Mouse (Mus musculus) lung, embryonic 16.5 days (tissue): ENCODE results near the gene Adgrv1. TPM values are rescaled to one million over a fixed set of nuclear protein-coding genes. Genes with fewer than 3 reads are reported as not detected.

Experiments used
- ATAC-seq: fragments of 200-750 bp; cut with Nextera tagmentation; 2 replicates; pipeline ENCODE4 v1.8.0; 2017; ENCODE audit warnings: low read depth, mild to moderate bottlenecking, moderate library complexity
- H3K27ac ChIP-seq: fragments of 300-500 bp; sonication (generic); 2 replicates; pipeline ENCODE4 v1.5.1; 2014; ENCODE audit warnings: mild to moderate bottlenecking, control low read depth, low read length
- H3K27me3 ChIP-seq: fragments of 300-500 bp; sonication (generic); 2 replicates; pipeline ENCODE4 v1.6.1; 2014; ENCODE audit warnings: low read depth, low read length, mixed read lengths; ENCODE audit not compliant: control insufficient read depth, insufficient read depth
- H3K36me3 ChIP-seq: fragments of 300-500 bp; sonication (generic); 2 replicates; pipeline ENCODE4 v1.6.1; 2014; ENCODE audit warnings: low read length; ENCODE audit not compliant: control insufficient read depth, insufficient read depth
- H3K4me1 ChIP-seq: fragments of 300-500 bp; sonication (generic); replicated peaks from 2 replicates; pipeline ENCODE4 v1.6.1; 2014; ENCODE audit warnings: low read length, mixed read lengths; ENCODE audit not compliant: control insufficient read depth, insufficient read depth
- H3K4me2 ChIP-seq: fragments of 300-500 bp; sonication (generic); 2 replicates; pipeline ENCODE4 v1.6.1; 2014; ENCODE audit warnings: low read depth, low read length, control low read depth
- H3K4me3 ChIP-seq: fragments of 300-500 bp; sonication (generic); 2 replicates; pipeline ENCODE4 v1.5.1; 2014; ENCODE audit warnings: mild to moderate bottlenecking, low read length, control low read depth
- H3K9ac ChIP-seq: fragments of 300-500 bp; sonication (generic); 2 replicates; pipeline ENCODE4 v1.6.1; 2014; ENCODE audit warnings: low read length, control low read depth
- H3K9me3 ChIP-seq: fragments of 300-500 bp; sonication (generic); 2 replicates; pipeline ENCODE4 v1.6.1; 2016; ENCODE audit warnings: low read length; ENCODE audit not compliant: control insufficient read depth
- WGBS: fragments of 180-500 bp; shearing (Covaris S2); extraction: QIAGEN DNeasy Blood & Tissue Kit; methylation state at CpG from one replicate; pipeline ENCODE4 v1.1.7; 2014; 5-methylcytosine and 5-hydroxymethylcytosine counted together
- polyA plus RNA-seq: library from polyadenylated mRNA; unstranded; fragments of >200 nt; fragmentation: Nextera tagmentation; extraction: Ambion mirVana; gene quantifications from 2 replicates; pipeline ENCODE4 v1.2.1, GENCODE M21; 2015

Gene Adgrv1
- polyA plus RNA-seq = 1.3 and 1.9 TPM in 2 replicates

- ATAC-seq = peak; percentile 99
- Histone ChIP-seq H3K27ac (no peak within 1 kb of the TSS), H3K4me3 (peak within 1 kb of the TSS; percentile 45), H3K36me3 (no peaks in the 10 kb centered on the region), H3K4me2 (peak within 1 kb of the TSS; percentile 61), H3K9me3 (no peaks in the 10 kb centered on the region), H3K27me3 (peaks cover 20% of the 10 kb centered on the region), H3K9ac (no peak within 1 kb of the TSS; the same call in none of the 2 replicates), H3K4me1 (0 out of 2 replicates have a peak, but pooled peaks cover 2% of the 10 kb centered on the region)
- WGBS = under 1% methylated on average over 41 of the region's 42 CpGs
Observed at GRCm38 (mm10) chr13:81632720-81633415, at the start of gene Adgrv1. TSS of gene Adgrv1 (minus strand) at chr13:81633154.

GRCm38 (mm10) chr13:81675333-81675732 lies 42.4 kb upstream of the Adgrv1 start:
- no peak for ATAC-seq
- 69% methylated on average over 8 of the region's 8 CpGs for WGBS
- H3K36me3 ChIP-seq = peaks cover 8% of the 10 kb centered on the region; the same call in 1 of the 2 replicates

GRCm38 (mm10) chr13:81667713-81668112 lies 34.8 kb upstream of the Adgrv1 start:
- WGBS = 86% methylated on average over 5 of the region's 5 CpGs
- no peak for ATAC-seq
- no peak overlapping the region for H3K27ac ChIP-seq
- peaks cover 3% of the 10 kb centered on the region; the same call in 1 of the 2 replicates for H3K4me1 ChIP-seq
- no peaks in the 10 kb centered on the region for H3K27me3 ChIP-seq
- H3K4me2 ChIP-seq = no peak overlapping the region
- no peak overlapping the region for H3K9ac ChIP-seq
- peaks cover 28% of the 10 kb centered on the region for H3K36me3 ChIP-seq
- no peaks in the 10 kb centered on the region for H3K9me3 ChIP-seq
- H3K4me3 ChIP-seq = no peak overlapping the region

More at GRCm38 (mm10) chr13:81675333-81675732, 42.4 kb upstream of the Adgrv1 start:
- Histone ChIP-seq H3K4me2 (no peak overlapping the region), H3K9me3 (no peaks in the 10 kb centered on the region), H3K27me3 (no peaks in the 10 kb centered on the region), H3K9ac (no peak overlapping the region), H3K4me1 (no peaks in the 10 kb centered on the region), H3K27ac (no peak overlapping the region), H3K4me3 (no peak overlapping the region)

GRCm38 (mm10) chr13:81664331-81664698 lies 31.4 kb upstream of the Adgrv1 start:
- no peaks in the 10 kb centered on the region for H3K27me3 ChIP-seq

GRCm38 (mm10) chr13:81663566-81664330 lies 30.8 kb upstream of the Adgrv1 start:
- no peaks in the 10 kb centered on the region for H3K27me3 ChIP-seq
- H3K27ac ChIP-seq = no peak overlapping the region
- peaks cover 6% of the 10 kb centered on the region for H3K4me1 ChIP-seq
- no peak overlapping the region for H3K9ac ChIP-seq
- peaks cover 19% of the 10 kb centered on the region for H3K36me3 ChIP-seq
- ATAC-seq = no peak
- H3K9me3 ChIP-seq = no peaks in the 10 kb centered on the region
- H3K4me3 ChIP-seq = no peak overlapping the region
- 74% methylated on average over 12 of the region's 12 CpGs for WGBS
- H3K4me2 ChIP-seq = no peak overlapping the region

More at GRCm38 (mm10) chr13:81664331-81664698, 31.4 kb upstream of the Adgrv1 start:
- no peak overlapping the region for H3K27ac ChIP-seq
- no peak overlapping the region for H3K4me3 ChIP-seq
- peaks cover 20% of the 10 kb centered on the region for H3K36me3 ChIP-seq
- no peak for ATAC-seq
- no peaks in the 10 kb centered on the region for H3K9me3 ChIP-seq
- peaks cover 3% of the 10 kb centered on the region for H3K4me1 ChIP-seq
- no peak overlapping the region for H3K4me2 ChIP-seq
- H3K9ac ChIP-seq = no peak overlapping the region
- WGBS = 91% methylated on average over 5 of the region's 5 CpGs

GRCm38 (mm10) chr13:81658053-81658752 lies 25.2 kb upstream of the Adgrv1 start:
- H3K9me3 ChIP-seq = no peaks in the 10 kb centered on the region
- peak overlapping the region; percentile 90 for H3K27ac ChIP-seq
- H3K27me3 ChIP-seq = no peaks in the 10 kb centered on the region
- ATAC-seq = peak; percentile 8; the same call in 1 of the 2 replicates
- 2% methylated on average over 21 of the region's 21 CpGs for WGBS
- H3K4me2 ChIP-seq = peak overlapping the region; percentile 80
- peak overlapping the region; percentile 90 for H3K9ac ChIP-seq
- no peaks in the 10 kb centered on the region for H3K36me3 ChIP-seq
- peaks cover 10% of the 10 kb centered on the region for H3K4me1 ChIP-seq
- H3K4me3 ChIP-seq = peak overlapping the region; percentile 89

GRCm38 (mm10) chr13:81657351-81658052 lies 24.5 kb upstream of the Adgrv1 start, which contains the start of gene Lysmd3:
TSS of gene Lysmd3 (plus strand) at chr13:81657663.
- Histone ChIP-seq H3K9me3 (no peaks in the 10 kb centered on the region), H3K27ac (peak within 1 kb of the TSS; percentile 90), H3K36me3 (no peaks in the 10 kb centered on the region), H3K27me3 (no peaks in the 10 kb centered on the region), H3K9ac (peak within 1 kb of the TSS; percentile 90), H3K4me1 (peaks cover 10% of the 10 kb centered on the region), H3K4me3 (peak within 1 kb of the TSS; percentile 89), H3K4me2 (peak within 1 kb of the TSS; percentile 80)
- WGBS = under 1% methylated on average over 73 of the region's 73 CpGs
- ATAC-seq = peak; percentile 100

- peak overlapping the region; percentile 80 for H3K4me2 ChIP-seq
- H3K27me3 ChIP-seq = no peaks in the 10 kb centered on the region
- no peaks in the 10 kb centered on the region for H3K9me3 ChIP-seq
- H3K36me3 ChIP-seq = no peaks in the 10 kb centered on the region
- WGBS = 22% methylated on average over 5 of the region's 5 CpGs
- peaks cover 10% of the 10 kb centered on the region for H3K4me1 ChIP-seq
- H3K9ac ChIP-seq = peak overlapping the region; percentile 90
- peak overlapping the region; percentile 89 for H3K4me3 ChIP-seq
- ATAC-seq = no peak
- H3K27ac ChIP-seq = peak overlapping the region; percentile 73
Observed at GRCm38 (mm10) chr13:81657008-81657350, 24.0 kb upstream of the Adgrv1 start.
